Mouse (Mus musculus): Measurements from ENCODE around the gene Srrt. TPM values are rescaled to one million over a fixed set of nuclear protein-coding genes. Genes with fewer than 3 reads are reported as not detected.

Srrt gene
- total and polyA plus RNA-seq, 3 experiments = 60.5 to 66.4 (median 63.9) TPM

GRCm38 (mm10) chr5:137294744-137295093 is 12.8 kb downstream of the Srrt start:
- no peaks in the 10 kb centered on the region for H3K27me3 ChIP-seq (ENCODE audit: control insufficient read depth, insufficient read depth, low read length)
- 12% methylated on average over 18 of the region's 18 CpGs for WGBS
- no peaks in the 10 kb centered on the region for H3K79me2 ChIP-seq (replicated peaks; ENCODE audit: control insufficient read depth, insufficient read depth, low read length)
- no peaks in the 10 kb centered on the region for H3K36me3 ChIP-seq (ENCODE audit: control insufficient read depth, insufficient read depth, low read length)
- intact Hi-C loops (cut with DNase I) = loop anchor here (1.0 kb wide), 1 partner anchor 13 kb away; the partner anchor contains the start of gene Srrt
- no peak for TF ChIP-seq CTCF (IDR thresholded peaks at IDR 0.05)
- no peak for TF ChIP-seq POLR2A (IDR thresholded peaks at IDR 0.05; ENCODE audit: insufficient read depth, low read depth, low read length)
- no peak for TF ChIP-seq EP300 (IDR thresholded peaks at IDR 0.05; ENCODE audit: insufficient read depth, low read depth, low read length)
- peak overlapping the region; percentile 65 for H3K4me3 ChIP-seq
- DNase-seq = no peak
- peak overlapping the region; percentile 83 for H3K27ac ChIP-seq
- H3K9ac ChIP-seq (ENCODE audit: low read depth, low read length) = peak overlapping the region; percentile 79
- no peaks in the 10 kb centered on the region for H3K4me1 ChIP-seq (ENCODE audit: control insufficient read depth, insufficient read depth, low read length)

DNA sequence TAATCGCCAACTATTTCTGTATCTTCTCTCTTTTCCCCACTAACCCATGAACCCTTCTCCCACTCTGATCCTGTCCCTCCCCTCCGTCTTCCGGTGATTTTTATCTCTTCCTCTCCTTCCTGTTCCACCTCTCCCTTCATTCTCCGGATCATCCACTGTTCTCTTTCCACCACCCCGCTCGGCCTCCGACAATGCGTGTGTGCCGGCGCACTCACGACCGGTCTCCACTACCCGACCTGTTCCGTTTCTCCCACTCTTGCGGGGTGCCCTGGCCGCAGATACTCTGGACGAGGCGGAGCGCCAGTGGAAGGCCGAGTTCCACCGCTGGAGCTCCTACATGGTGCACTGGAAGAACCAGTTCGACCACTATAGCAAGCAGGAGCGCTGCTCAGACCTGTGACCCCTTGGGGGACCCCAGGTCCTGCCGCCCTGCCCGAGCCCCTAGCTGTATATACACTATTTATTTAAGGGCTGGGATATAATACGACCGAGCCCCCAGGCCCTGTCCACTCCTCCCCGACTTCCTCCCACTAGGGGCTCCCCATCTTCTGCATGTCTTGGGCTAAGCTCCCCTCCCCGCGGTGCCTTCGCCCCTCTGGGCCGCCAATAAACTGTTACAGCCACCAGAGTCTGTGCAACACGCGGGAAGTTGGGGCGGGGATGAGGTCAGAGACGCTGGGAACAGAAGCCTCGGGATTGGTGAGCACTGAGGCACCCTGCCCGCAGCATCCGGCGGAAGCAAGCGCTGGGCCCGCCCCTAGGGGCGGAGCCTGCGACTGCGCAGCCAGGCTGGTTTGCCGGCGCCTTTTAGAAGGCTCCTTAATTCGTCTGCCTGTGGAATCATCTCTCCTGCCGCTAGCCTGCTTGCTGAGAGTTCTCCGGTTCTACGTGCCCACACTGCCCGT is 13.4 kb downstream of the Srrt start, which contains the start of gene Ufsp1:
Gene Ufsp1 (plus strand): TSS at position 791 of the 905 bp plus-strand sequence.
- peak; percentile 86 for TF ChIP-seq POLR2A (IDR thresholded peaks at IDR 0.05; ENCODE audit: insufficient read depth, low read depth, low read length)
- TF ChIP-seq CTCF (IDR thresholded peaks at IDR 0.05) = peak; percentile 33
- no peak; the same call in 1 of the 2 replicates for TF ChIP-seq EP300 (IDR thresholded peaks at IDR 0.05; ENCODE audit: insufficient read depth, low read depth, low read length)
- no peaks in the 10 kb centered on the region for H3K36me3 ChIP-seq (ENCODE audit: control insufficient read depth, insufficient read depth, low read length)
- H3K4me1 ChIP-seq (ENCODE audit: control insufficient read depth, insufficient read depth, low read length) = no peaks in the 10 kb centered on the region
- H3K27ac ChIP-seq = peak within 1 kb of the TSS; percentile 83
- WGBS = under 1% methylated on average over 52 of the region's 52 CpGs
- no peaks in the 10 kb centered on the region for H3K79me2 ChIP-seq (replicated peaks; ENCODE audit: control insufficient read depth, insufficient read depth, low read length)
- peak within 1 kb of the TSS; percentile 65 for H3K4me3 ChIP-seq
- H3K9ac ChIP-seq (ENCODE audit: low read depth, low read length) = peak within 1 kb of the TSS; percentile 79
- DNase-seq = peak; percentile 96
- intact Hi-C loops (cut with DNase I) = loop anchor here (2.0 kb wide), 2 partner anchors 17 to 87 kb away; no protein-coding TSS in a partner anchor
- H3K27me3 ChIP-seq (ENCODE audit: control insufficient read depth, insufficient read depth, low read length) = no peaks in the 10 kb centered on the region

GRCm38 (mm10) chr5:137293282-137293681 is 14.2 kb downstream of the Srrt start:
- WGBS = 1% methylated on average over 15 of the region's 15 CpGs
- peak overlapping the region; percentile 83 for H3K27ac ChIP-seq
- intact Hi-C loops (cut with DNase I) = loop anchor here (2.0 kb wide), 2 partner anchors 18 to 88 kb away; no protein-coding TSS in a partner anchor
- no peaks in the 10 kb centered on the region for H3K36me3 ChIP-seq (ENCODE audit: control insufficient read depth, insufficient read depth, low read length)
- no peaks in the 10 kb centered on the region for H3K4me1 ChIP-seq (ENCODE audit: control insufficient read depth, insufficient read depth, low read length)
- H3K9ac ChIP-seq (ENCODE audit: low read depth, low read length) = peak overlapping the region; percentile 35
- H3K4me3 ChIP-seq = peak overlapping the region; percentile 65
- no peaks in the 10 kb centered on the region for H3K79me2 ChIP-seq (replicated peaks; ENCODE audit: control insufficient read depth, insufficient read depth, low read length)
- no peaks in the 10 kb centered on the region; the same call in 1 of the 2 replicates for H3K27me3 ChIP-seq (ENCODE audit: control insufficient read depth, insufficient read depth, low read length)
- peak; percentile 84 to 86 for DNase-seq
- peak; percentile 34 for TF ChIP-seq CTCF (IDR thresholded peaks at IDR 0.05)
- TF ChIP-seq POLR2A (IDR thresholded peaks at IDR 0.05; ENCODE audit: insufficient read depth, low read depth, low read length) = peak; percentile 57; the same call in 1 of the 2 replicates
- TF ChIP-seq EP300 (IDR thresholded peaks at IDR 0.05; ENCODE audit: insufficient read depth, low read depth, low read length) = no peak

- Histone ChIP-seq H3K79me2 (replicated peaks; ENCODE audit: control insufficient read depth, insufficient read depth, low read length) (no peaks in the 10 kb centered on the region), H3K27me3 (ENCODE audit: control insufficient read depth, insufficient read depth, low read length) (no peaks in the 10 kb centered on the region; the same call in 1 of the 2 replicates), H3K27ac (no peak overlapping the region), H3K9ac (ENCODE audit: low read depth, low read length) (no peak overlapping the region), H3K36me3 (ENCODE audit: control insufficient read depth, insufficient read depth, low read length) (no peaks in the 10 kb centered on the region), H3K4me3 (no peak overlapping the region), H3K4me1 (ENCODE audit: control insufficient read depth, insufficient read depth, low read length) (no peaks in the 10 kb centered on the region)
- intact Hi-C loops (cut with DNase I) = no loop called here
- TF ChIP-seq EP300 (IDR thresholded peaks at IDR 0.05; ENCODE audit: insufficient read depth, low read depth, low read length) (no peak), POLR2A (IDR thresholded peaks at IDR 0.05; ENCODE audit: insufficient read depth, low read depth, low read length) (no peak), CTCF (IDR thresholded peaks at IDR 0.05) (no peak)
- WGBS = 76% methylated on average over 15 of the region's 15 CpGs
- no peak for DNase-seq
Observed at GRCm38 (mm10) chr5:137291381-137291926, 16.0 kb downstream of the Srrt start.

DNA sequence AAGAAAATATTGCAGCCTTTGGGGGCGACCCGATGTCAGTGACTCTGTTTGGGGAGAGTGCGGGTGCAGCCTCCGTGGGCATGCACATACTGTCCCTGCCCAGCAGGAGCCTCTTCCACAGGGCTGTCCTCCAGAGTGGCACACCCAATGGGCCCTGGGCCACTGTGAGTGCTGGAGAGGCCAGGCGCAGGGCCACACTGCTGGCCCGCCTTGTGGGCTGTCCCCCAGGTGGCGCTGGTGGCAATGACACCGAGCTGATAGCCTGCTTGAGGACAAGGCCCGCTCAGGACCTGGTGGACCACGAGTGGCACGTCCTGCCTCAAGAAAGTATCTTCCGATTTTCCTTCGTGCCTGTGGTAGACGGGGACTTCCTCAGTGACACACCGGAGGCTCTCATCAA is 16.8 kb downstream of the Srrt start:
- no peaks in the 10 kb centered on the region; the same call in 1 of the 2 replicates for H3K27me3 ChIP-seq (ENCODE audit: control insufficient read depth, insufficient read depth, low read length)
- H3K9ac ChIP-seq (ENCODE audit: low read depth, low read length) = no peak overlapping the region
- no peak overlapping the region for H3K27ac ChIP-seq
- no peaks in the 10 kb centered on the region for H3K79me2 ChIP-seq (replicated peaks; ENCODE audit: control insufficient read depth, insufficient read depth, low read length)
- TF ChIP-seq EP300 (IDR thresholded peaks at IDR 0.05; ENCODE audit: insufficient read depth, low read depth, low read length) (no peak), CTCF (IDR thresholded peaks at IDR 0.05) (peak; percentile 84), POLR2A (IDR thresholded peaks at IDR 0.05; ENCODE audit: insufficient read depth, low read depth, low read length) (no peak)
- H3K4me3 ChIP-seq = no peak overlapping the region
- intact Hi-C loops (cut with DNase I) = no loop called here
- H3K36me3 ChIP-seq (ENCODE audit: control insufficient read depth, insufficient read depth, low read length) = no peaks in the 10 kb centered on the region
- H3K4me1 ChIP-seq (ENCODE audit: control insufficient read depth, insufficient read depth, low read length) = no peaks in the 10 kb centered on the region
- peak; percentile 72 to 73 for DNase-seq
- WGBS = 27% methylated on average over 15 of the region's 15 CpGs

Data from heart, adult 2 months (tissue).